Comparison of ENCODE assay signal across 12 mouse cellular contexts in genomic region chr5:116407936-116408335, GRCm38 (mm10). TPM values are rescaled to one million over a fixed set of nuclear protein-coding genes. Genes with fewer than 3 reads are reported as not detected.
DNase-seq lines count a peak whose midpoint lies in the region; ATAC-seq and TF ChIP-seq lines count a peak whose summit lies in the region.
"Had no signal": no experiment of that assay in that cellular context is flagged by ENCODE, and none has a peak within 500 bp of the region (broad histone marks: within the 10 kb centered on the region; RNA-seq: fewer than 3 reads in every experiment).

No protein-coding gene starts in this region.

- TF ChIP-seq EP300 in heart, adult 2 months (IDR thresholded peaks at IDR 0.05; ENCODE audit: insufficient read depth, low read depth, low read length) = no peak
- TF ChIP-seq EP300 in liver, postnatal 0 days (IDR thresholded peaks at IDR 0.05; ENCODE audit: low read depth) = peak; percentile 80

- no peaks in the 10 kb centered on the region for H3K9me3 ChIP-seq in heart, embryonic 10.5 days
- no peaks in the 10 kb centered on the region for H3K9me3 ChIP-seq in liver, postnatal 0 days (ENCODE audit: low read length)
- H3K9me3 ChIP-seq in embryonic facial prominence, embryonic 14.5 days (ENCODE audit: control insufficient read depth, low read length) = no peaks in the 10 kb centered on the region
- H3K9me3 ChIP-seq in stomach, embryonic 15.5 days = no peaks in the 10 kb centered on the region

- peaks cover 8% of the 10 kb centered on the region for H3K4me1 ChIP-seq in heart, adult 2 months (ENCODE audit: control insufficient read depth, insufficient read depth, low read length)
- peaks cover 36% of the 10 kb centered on the region for H3K4me1 ChIP-seq in heart, embryonic 10.5 days
- peaks cover 17% of the 10 kb centered on the region for H3K4me1 ChIP-seq in liver, postnatal 0 days (ENCODE audit: insufficient read depth)
- H3K4me1 ChIP-seq in embryonic facial prominence, embryonic 14.5 days (ENCODE audit: control insufficient read depth, insufficient read depth, low read length) = peaks cover 18% of the 10 kb centered on the region
- H3K4me1 ChIP-seq in stomach, embryonic 15.5 days = peaks cover 40% of the 10 kb centered on the region

- intact Hi-C loops in heart, adult 2 months (cut with DNase I) = no loop called here

- peak; percentile 40 for ATAC-seq in liver, postnatal 0 days
- 0 out of 2 replicates have a peak, but pooled peaks have one; percentile 13 for ATAC-seq in embryonic facial prominence, embryonic 14.5 days (ENCODE audit: low read depth)
- no peak for ATAC-seq in stomach, embryonic 15.5 days (ENCODE audit: insufficient read depth, low FRiP score, low read depth)

- H3K27ac ChIP-seq in heart, adult 2 months = peak overlapping the region; percentile 0
- H3K27ac ChIP-seq in heart, embryonic 10.5 days = no peak overlapping the region
- H3K27ac ChIP-seq in liver, postnatal 0 days (ENCODE audit: low read depth) = peak overlapping the region; percentile 55; the same call in 1 of the 2 replicates
- peak overlapping the region; percentile 65 for H3K27ac ChIP-seq in embryonic facial prominence, embryonic 14.5 days (replicated peaks; ENCODE audit: low read depth, low read length)
- peak overlapping the region; percentile 83 for H3K27ac ChIP-seq in stomach, embryonic 15.5 days
- H3K27ac ChIP-seq: hindbrain, embryonic 14.5 days had no signal

- no peak for TF ChIP-seq CTCF in heart, adult 2 months (IDR thresholded peaks at IDR 0.05)
- no peak for TF ChIP-seq CTCF in liver, postnatal 0 days (IDR thresholded peaks at IDR 0.05; ENCODE audit: low read depth)

- peaks cover 16% of the 10 kb centered on the region for H3K36me3 ChIP-seq in heart, adult 2 months (ENCODE audit: control insufficient read depth, insufficient read depth, low read length)
- peaks cover 19% of the 10 kb centered on the region for H3K36me3 ChIP-seq in heart, embryonic 10.5 days
- H3K36me3 ChIP-seq in liver, postnatal 0 days (replicated peaks; ENCODE audit: insufficient read depth, low read length) = no peaks in the 10 kb centered on the region; the same call in 1 of the 2 replicates
- H3K36me3 ChIP-seq in embryonic facial prominence, embryonic 14.5 days (ENCODE audit: control insufficient read depth, insufficient read depth, low read length) = no peaks in the 10 kb centered on the region
- H3K36me3 ChIP-seq in stomach, embryonic 15.5 days = no peaks in the 10 kb centered on the region
- H3K36me3 ChIP-seq: G1E had no signal

- TF ChIP-seq POLR2A in heart, adult 2 months (IDR thresholded peaks at IDR 0.05; ENCODE audit: insufficient read depth, low read depth, low read length) = no peak

- H3K9ac ChIP-seq in heart, adult 2 months (ENCODE audit: low read depth, low read length) = no peak overlapping the region
- H3K9ac ChIP-seq in liver, postnatal 0 days (replicated peaks) = no peak overlapping the region
- H3K9ac ChIP-seq in embryonic facial prominence, embryonic 14.5 days (ENCODE audit: low read depth, low read length) = no peak overlapping the region
- no peak overlapping the region for H3K9ac ChIP-seq in stomach, embryonic 15.5 days
- H3K9ac ChIP-seq: hindbrain, embryonic 14.5 days had no signal

- WGBS in heart, adult 2 months = 4% methylated on average over 6 of the region's 6 CpGs
- WGBS in heart, embryonic 10.5 days = 44% methylated on average over 6 of the region's 6 CpGs
- 21% methylated on average over 6 of the region's 6 CpGs for WGBS in liver, postnatal 0 days (ENCODE audit: insufficient replicate concordance)
- WGBS in embryonic facial prominence, embryonic 14.5 days = 28% methylated on average over 6 of the region's 6 CpGs
- WGBS in stomach, embryonic 15.5 days = 15% methylated on average over 6 of the region's 6 CpGs

- no peak overlapping the region for H3K4me2 ChIP-seq in liver, postnatal 0 days (ENCODE audit: low read depth, low read length)
- no peak overlapping the region for H3K4me2 ChIP-seq in embryonic facial prominence, embryonic 14.5 days (ENCODE audit: low read depth, low read length)
- H3K4me2 ChIP-seq in stomach, embryonic 15.5 days = peak overlapping the region; percentile 14; the same call in 1 of the 2 replicates
- H3K4me2 ChIP-seq: hindbrain, embryonic 14.5 days had no signal

- H3K4me3 ChIP-seq in heart, adult 2 months = no peak overlapping the region
- H3K4me3 ChIP-seq in heart, embryonic 10.5 days = no peak overlapping the region
- H3K4me3 ChIP-seq in liver, postnatal 0 days (ENCODE audit: low read depth, low read length) = no peak overlapping the region
- no peak overlapping the region for H3K4me3 ChIP-seq in embryonic facial prominence, embryonic 14.5 days (ENCODE audit: low read depth, low read length)
- no peak overlapping the region for H3K4me3 ChIP-seq in stomach, embryonic 15.5 days (replicated peaks)

- H3K27me3 ChIP-seq in heart, adult 2 months (ENCODE audit: control insufficient read depth, insufficient read depth, low read length) = no peaks in the 10 kb centered on the region
- H3K27me3 ChIP-seq in heart, embryonic 10.5 days (ENCODE audit: insufficient read depth, poor library complexity, severe bottlenecking) = no peaks in the 10 kb centered on the region
- no peaks in the 10 kb centered on the region for H3K27me3 ChIP-seq in liver, postnatal 0 days (ENCODE audit: insufficient read depth, low read length)
- no peaks in the 10 kb centered on the region for H3K27me3 ChIP-seq in embryonic facial prominence, embryonic 14.5 days (replicated peaks; ENCODE audit: control insufficient read depth, insufficient read depth, low read length)
- no peaks in the 10 kb centered on the region for H3K27me3 ChIP-seq in stomach, embryonic 15.5 days (replicated peaks)

- no peaks in the 10 kb centered on the region for H3K79me2 ChIP-seq in heart, adult 2 months (replicated peaks; ENCODE audit: control insufficient read depth, insufficient read depth, low read length)

- no peak for DNase-seq in heart, adult 2 months
- no peak for DNase-seq in heart, embryonic 10.5 days (ENCODE audit: low spot score)
- no peak for DNase-seq in liver, postnatal 0 days
- no peak for DNase-seq in liver
- DNase-seq in embryonic facial prominence, embryonic 14.5 days (ENCODE audit: low spot score) = peak; percentile 54
- no peak for DNase-seq in layer of hippocampus, postnatal 10 days (ENCODE audit: low spot score in 2 of 2)
- DNase-seq in thymus, postnatal 4 days = no peak
- DNase-seq: cerebellum, adult 2 months; thymus, adult 2 months had no signal

RNA-seq across cellular contexts. Expression of gene Hspb8, which starts 14.7 kb away (rescaled TPM):
- total RNA-seq in heart, adult 2 months (2021) = 100 to 1,000 TPM; 419 to 483 TPM
- 552 and 677 TPM in 2 replicates for polyA plus RNA-seq in heart, adult 2 months (2012; rRNA removed)
- 26.9 and 40.5 TPM in 2 replicates for polyA plus RNA-seq in heart, embryonic 10.5 days (2016; fragmentation: Nextera tagmentation; extraction: Ambion mirVana)
- polyA plus RNA-seq in liver, postnatal 0 days (2015; fragmentation: Nextera tagmentation; extraction: Ambion mirVana) = 9.1 and 10.6 TPM in 2 replicates
- 18.4 and 27.3 TPM in 2 replicates for polyA plus RNA-seq in embryonic facial prominence, embryonic 14.5 days (2014; fragmentation: Nextera tagmentation; extraction: Ambion mirVana)
- polyA plus RNA-seq in stomach, embryonic 15.5 days (2015; fragmentation: Nextera tagmentation; extraction: Ambion mirVana) = 23.0 and 27.2 TPM in 2 replicates
- total RNA-seq in layer of hippocampus, postnatal 10 days (2021) = 1 to 10 TPM; 7.3 to 9.1 TPM
- polyA plus RNA-seq: G1E had no signal

Comparison
In these comparisons a context has a peak if more than half of its experiments do, and no peak if none do; other contexts are left out.
1. RNA of gene Hspb8, which starts 14.7 kb away (polyA plus RNA-seq): 552 to 677 TPM in heart, adult 2 months; 18.4 to 27.3 TPM in embryonic facial prominence, embryonic 14.5 days, 23.0 to 27.2 TPM in stomach, embryonic 15.5 days, 26.9 to 40.5 TPM in heart, embryonic 10.5 days and 9.1 to 10.6 TPM in liver, postnatal 0 days; every median in the first group is over 10 times any median in the second.